Mouse (Mus musculus) liver, embryonic 12.5 days (tissue): Measurements from ENCODE around the gene Ocel1. TPM values are rescaled to one million over a fixed set of nuclear protein-coding genes. Genes with fewer than 3 reads are reported as not detected.

Experiments used
- ATAC-seq: fragments of 200-750 bp; cut with Nextera tagmentation; 2 replicates; pipeline ENCODE4 v1.8.0; 2017; ENCODE audit warnings: moderate number of reproducible peaks, mild to moderate bottlenecking, moderate library complexity
- H3K27ac ChIP-seq: fragments of 300-500 bp; sonication (generic); 2 replicates; pipeline ENCODE4 v1.5.1; 2016; ENCODE audit warnings: mild to moderate bottlenecking
- H3K27me3 ChIP-seq: fragments of 300-500 bp; sonication (generic); replicated peaks from 2 replicates; pipeline ENCODE4 v1.6.1; 2016; ENCODE audit warnings: mild to moderate bottlenecking, moderate library complexity
- H3K36me3 ChIP-seq: fragments of 300-500 bp; sonication (generic); 2 replicates; pipeline ENCODE4 v1.6.1; 2016; ENCODE audit warnings: mild to moderate bottlenecking, moderate library complexity
- H3K4me1 ChIP-seq: fragments of 300-500 bp; sonication (generic); 2 replicates; pipeline ENCODE4 v1.6.1; 2016
- H3K4me2 ChIP-seq: fragments of 300-500 bp; sonication (generic); 2 replicates; pipeline ENCODE4 v1.6.1; 2016; ENCODE audit warnings: mild to moderate bottlenecking, moderate library complexity
- H3K4me3 ChIP-seq: fragments of 300-500 bp; sonication (generic); 2 replicates; pipeline ENCODE4 v1.5.1; 2016; ENCODE audit warnings: mild to moderate bottlenecking, moderate library complexity
- H3K9ac ChIP-seq: fragments of 300-500 bp; sonication (generic); 2 replicates; pipeline ENCODE4 v1.6.1; 2016; ENCODE audit warnings: mild to moderate bottlenecking, moderate library complexity
- H3K9me3 ChIP-seq: fragments of 300-500 bp; sonication (generic); replicated peaks from 2 replicates; pipeline ENCODE4 v1.6.1; 2016; ENCODE audit warnings: mild to moderate bottlenecking, moderate library complexity
- WGBS: fragments of 180-500 bp; shearing (Covaris S2); methylation state at CpG from one replicate; pipeline ENCODE4 v1.1.7; 2016; ENCODE audit not compliant: insufficient replicate concordance; 5-methylcytosine and 5-hydroxymethylcytosine counted together
- polyA plus RNA-seq: library from polyadenylated mRNA; unstranded; fragments of >200 nt; fragmentation: Nextera tagmentation; extraction: Ambion mirVana; gene quantifications from 2 replicates; pipeline ENCODE4 v1.2.1, GENCODE M21; 2016

Gene Ocel1
- polyA plus RNA-seq, 1 experiment from 2014 or later: 6.8 TPM

DNA sequence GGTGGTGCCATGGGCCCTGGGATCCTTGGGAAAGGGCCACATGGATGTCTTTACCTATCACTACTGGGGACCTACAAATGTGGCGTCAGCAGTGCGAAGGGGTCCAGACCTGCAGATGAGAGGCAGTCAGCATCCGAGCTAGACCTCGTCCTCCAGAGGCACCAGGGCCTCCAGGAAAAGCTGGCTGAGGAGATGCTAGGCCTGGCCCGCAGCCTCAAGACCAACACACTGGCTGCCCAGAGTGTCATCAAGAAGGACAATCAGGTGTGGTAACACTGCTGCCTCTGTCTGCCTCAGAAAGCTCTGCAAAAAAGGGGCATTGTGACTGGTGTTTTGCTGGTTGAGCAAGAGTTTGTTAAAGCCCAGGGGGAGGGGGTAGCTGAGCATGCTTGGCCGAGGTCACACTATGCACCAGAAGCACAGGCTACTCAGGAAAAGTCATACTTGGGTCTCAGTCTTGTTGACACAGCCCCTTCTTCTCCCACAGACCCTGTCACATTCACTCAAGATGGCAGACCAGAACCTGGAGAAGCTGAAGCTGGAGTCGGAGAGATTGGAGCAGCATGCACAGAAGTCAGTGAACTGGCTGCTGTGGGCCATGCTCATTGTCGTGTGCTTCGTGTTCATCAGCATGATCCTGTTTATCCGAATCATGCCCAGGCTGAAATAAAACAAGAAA lies 1.9 kb upstream of the Ocel1 start:
- peaks cover 55% of the 10 kb centered on the region for H3K4me1 ChIP-seq
- ATAC-seq: no peak
- no peak overlapping the region for H3K4me3 ChIP-seq
- no peaks in the 10 kb centered on the region for H3K27me3 ChIP-seq
- peak overlapping the region; percentile 94 for H3K4me2 ChIP-seq
- H3K9ac ChIP-seq: peak overlapping the region; percentile 23; the same call in 1 of the 2 replicates
- H3K27ac ChIP-seq: peak overlapping the region; percentile 91
- 86% methylated on average over 10 of the region's 10 CpGs for WGBS
- peaks cover 34% of the 10 kb centered on the region for H3K36me3 ChIP-seq
- H3K9me3 ChIP-seq: no peaks in the 10 kb centered on the region

DNA sequence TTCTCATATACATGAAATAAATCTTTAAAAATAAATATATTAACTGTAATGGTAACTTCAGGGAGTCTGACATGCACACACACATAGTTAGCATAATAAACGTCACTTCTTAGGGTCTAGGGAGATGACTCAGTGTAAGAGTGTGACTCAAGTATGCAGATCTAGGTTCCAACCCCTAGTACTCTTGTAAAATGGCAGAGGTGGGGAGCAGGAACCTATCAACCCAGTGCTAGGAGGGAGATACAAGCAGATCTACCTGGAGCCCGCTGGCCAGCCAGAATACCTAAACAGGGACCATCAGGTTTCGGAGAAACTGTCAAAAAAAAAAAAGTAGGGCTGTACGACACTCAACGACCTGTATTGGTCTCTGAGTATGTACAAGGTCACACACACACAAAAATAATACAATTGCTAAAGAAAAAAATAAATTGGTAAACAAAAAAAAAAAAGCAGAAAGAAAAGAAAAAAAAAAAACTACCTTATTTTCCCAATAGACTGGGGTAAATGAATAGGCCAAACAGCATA lies 325 bp upstream of the Ocel1 start:
- Histone ChIP-seq H3K4me1 (peaks cover 69% of the 10 kb centered on the region), H3K9ac (peak overlapping the region; percentile 77), H3K4me3 (peak overlapping the region; percentile 76), H3K9me3 (no peaks in the 10 kb centered on the region), H3K4me2 (peak overlapping the region; percentile 71), H3K36me3 (peaks cover 50% of the 10 kb centered on the region), H3K27ac (peak overlapping the region; percentile 85), H3K27me3 (peaks cover 2% of the 10 kb centered on the region)
- 5% methylated on average over 5 of the region's 5 CpGs for WGBS
- no peak for ATAC-seq

DNA sequence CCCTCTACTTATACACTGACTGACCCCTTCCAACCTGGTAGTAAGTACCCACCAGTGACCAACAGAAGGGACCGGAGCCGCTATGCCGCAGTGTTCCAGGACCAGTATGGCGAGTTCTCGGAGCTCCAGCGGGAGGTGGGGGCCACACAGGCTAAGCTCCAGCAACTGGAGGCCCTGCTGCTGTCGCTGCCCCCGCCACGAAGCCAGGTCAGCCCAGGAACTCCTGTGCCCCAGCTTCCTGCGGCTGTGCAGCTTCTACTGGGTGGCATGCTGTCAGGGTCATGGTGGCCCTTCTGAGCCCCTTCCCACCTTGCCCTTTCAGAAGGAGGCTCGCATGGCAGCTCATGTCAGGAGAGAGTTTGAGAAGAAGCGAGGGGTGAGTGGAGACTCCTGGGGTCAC lies 1.3 kb downstream of the Ocel1 start:
- H3K9ac ChIP-seq: no peak overlapping the region
- H3K9me3 ChIP-seq: no peaks in the 10 kb centered on the region
- 88% methylated on average over 12 of the region's 12 CpGs for WGBS
- H3K4me3 ChIP-seq: no peak overlapping the region
- H3K27me3 ChIP-seq: peaks cover 19% of the 10 kb centered on the region
- peak overlapping the region; percentile 71; the same call in 1 of the 2 replicates for H3K4me2 ChIP-seq
- peaks cover 54% of the 10 kb centered on the region for H3K36me3 ChIP-seq
- no peak for ATAC-seq
- H3K4me1 ChIP-seq: peaks cover 74% of the 10 kb centered on the region
- H3K27ac ChIP-seq: no peak overlapping the region

DNA sequence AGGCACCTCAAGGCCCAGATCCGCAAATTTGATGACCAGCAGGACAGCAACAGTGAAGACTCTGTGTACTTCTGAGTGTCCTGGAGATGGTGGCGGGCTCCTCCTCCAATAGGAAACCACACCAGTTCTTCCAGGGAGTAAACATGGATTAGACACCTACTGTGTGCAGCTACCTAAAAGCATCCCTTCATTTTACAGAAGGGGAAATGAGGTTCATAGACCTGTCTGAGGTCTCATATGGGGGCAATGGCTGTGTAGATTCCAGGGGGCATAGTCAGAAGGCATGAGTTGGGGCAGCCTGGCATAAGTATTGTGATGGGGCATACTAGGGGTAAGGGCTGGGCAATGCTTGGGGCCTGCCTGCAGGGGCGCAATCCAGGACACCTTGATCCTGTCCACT lies 1.9 kb downstream of the Ocel1 start:
- Histone ChIP-seq H3K9me3 (no peaks in the 10 kb centered on the region), H3K9ac (no peak overlapping the region), H3K27ac (no peak overlapping the region), H3K36me3 (peaks cover 59% of the 10 kb centered on the region), H3K4me1 (peaks cover 72% of the 10 kb centered on the region), H3K4me2 (no peak overlapping the region), H3K27me3 (peaks cover 25% of the 10 kb centered on the region), H3K4me3 (no peak overlapping the region)
- ATAC-seq: no peak
- 83% methylated on average over 3 of the region's 3 CpGs for WGBS

DNA sequence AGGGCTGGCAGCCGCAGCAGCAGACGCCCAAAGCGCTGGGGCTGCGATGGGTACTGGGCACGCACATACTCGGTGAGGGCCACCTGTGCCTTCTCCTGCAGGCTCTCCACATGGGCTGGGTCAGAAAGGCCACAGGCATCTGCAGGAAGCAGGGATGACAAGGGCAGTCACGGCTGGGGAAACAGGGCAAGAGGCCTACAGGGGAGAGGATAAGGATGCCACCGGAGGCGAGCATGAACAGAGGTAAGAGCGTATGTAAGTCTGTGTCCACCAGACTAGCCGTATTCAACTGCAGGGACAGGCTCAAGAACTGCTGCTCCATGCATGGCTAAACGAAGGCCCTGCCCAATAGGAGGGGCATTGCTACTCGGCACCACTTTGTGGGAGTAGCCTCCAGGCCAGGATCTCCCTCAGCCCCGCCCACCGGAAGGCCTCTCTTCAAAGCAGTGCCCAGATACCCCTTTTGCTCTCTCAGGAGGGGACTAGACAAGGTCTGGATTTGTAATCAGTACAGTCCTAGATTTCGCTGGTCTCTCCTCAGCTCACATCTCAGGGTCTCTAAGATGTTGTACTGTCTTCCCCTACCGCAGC lies 3.6 kb downstream of the Ocel1 start:
- 67% methylated on average over 17 of the region's 17 CpGs for WGBS
- Histone ChIP-seq H3K27me3 (peaks cover 42% of the 10 kb centered on the region), H3K4me3 (no peak overlapping the region), H3K36me3 (peaks cover 46% of the 10 kb centered on the region), H3K4me1 (peaks cover 67% of the 10 kb centered on the region), H3K9ac (no peak overlapping the region), H3K27ac (0 out of 2 replicates have a peak overlapping the region, but pooled peaks have one; percentile 9), H3K9me3 (no peaks in the 10 kb centered on the region), H3K4me2 (no peak overlapping the region)
- ATAC-seq: no peak

DNA sequence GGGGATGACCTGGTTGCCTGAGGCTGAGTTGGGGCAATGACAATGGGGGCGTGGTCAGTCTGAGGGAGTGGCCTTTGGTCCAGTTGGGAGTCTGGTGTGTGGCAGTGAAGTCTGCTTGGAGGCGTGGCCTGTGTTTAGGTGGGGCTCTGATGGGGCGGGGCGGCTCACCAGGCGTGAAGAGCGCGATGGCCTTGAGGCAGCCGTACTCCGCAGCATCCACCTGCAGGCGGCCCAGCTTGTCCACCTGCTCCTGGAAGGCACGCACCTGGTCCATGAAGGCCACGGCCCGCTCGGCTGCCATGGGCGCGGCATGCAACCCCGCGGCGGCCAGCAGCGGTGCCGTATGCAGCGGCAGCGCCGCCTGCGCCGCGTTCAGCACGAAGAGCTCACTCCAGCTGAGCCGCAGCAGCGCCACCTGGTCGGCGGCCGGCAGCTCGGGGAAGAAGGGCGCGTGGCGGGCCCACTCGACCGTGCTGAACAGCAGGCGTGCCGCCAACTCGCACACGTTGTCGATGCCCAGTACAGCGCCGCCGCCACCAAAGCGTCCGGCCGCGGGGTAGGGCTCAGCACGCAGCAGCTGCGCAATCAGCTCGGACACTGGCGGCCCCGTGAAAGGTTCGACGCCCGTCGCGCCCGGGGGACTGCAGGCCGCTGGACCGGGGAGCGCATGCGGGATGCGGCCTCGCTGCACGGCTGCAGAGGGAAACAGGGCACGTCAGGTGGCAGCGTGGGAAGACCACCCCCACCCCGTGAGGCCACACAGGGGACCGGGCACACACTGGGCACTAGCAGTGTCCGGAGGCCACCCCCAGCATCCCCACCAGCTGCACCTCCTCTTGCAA lies 4.7 kb downstream of the Ocel1 start:
- H3K36me3 ChIP-seq: peaks cover 43% of the 10 kb centered on the region
- 12% methylated on average over 74 of the region's 74 CpGs for WGBS
- ATAC-seq: 0 out of 2 replicates have a peak, but pooled peaks have one; percentile 22

DNA sequence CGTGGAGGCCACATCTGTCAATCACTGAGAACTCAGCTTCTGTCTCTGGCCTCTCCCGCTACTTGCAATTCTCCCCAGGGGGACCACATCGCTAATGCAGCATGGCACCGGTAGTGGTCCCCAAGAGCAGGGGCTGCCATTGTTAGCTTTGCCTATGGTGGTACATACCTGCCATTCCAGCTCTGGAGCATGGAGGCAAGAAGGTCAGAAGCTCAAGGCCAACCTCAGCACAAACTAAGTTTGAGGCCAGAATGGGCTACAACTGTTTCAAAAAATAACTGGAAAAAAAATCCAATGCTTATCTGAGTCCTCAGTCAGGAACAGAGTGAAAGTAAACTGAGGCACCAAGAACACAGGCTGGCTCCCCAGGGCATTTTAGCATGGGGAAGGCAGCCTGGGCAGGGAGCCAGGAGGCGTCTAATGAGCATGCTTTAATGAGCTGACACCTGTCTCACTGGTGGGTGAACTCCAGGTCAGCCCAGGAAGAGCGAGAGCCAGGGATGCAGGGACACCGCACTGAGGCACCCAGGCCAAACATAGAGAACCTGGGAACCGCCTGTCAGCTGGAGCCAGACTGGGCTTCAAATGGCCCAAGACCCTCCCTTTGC lies 5.4 kb downstream of the Ocel1 start:
- Histone ChIP-seq H3K4me1 (peaks cover 72% of the 10 kb centered on the region), H3K27ac (no peak overlapping the region), H3K9me3 (no peaks in the 10 kb centered on the region), H3K27me3 (peaks cover 60% of the 10 kb centered on the region), H3K36me3 (peaks cover 43% of the 10 kb centered on the region), H3K9ac (peak overlapping the region; percentile 45; the same call in 1 of the 2 replicates), H3K4me2 (peak overlapping the region; percentile 74), H3K4me3 (peak overlapping the region; percentile 44)
- no peak for ATAC-seq
- whole genome bisulfite sequencing: 55% methylated on average over 8 of the region's 8 CpGs

More for the DNA sequence above, 4.7 kb downstream of the Ocel1 start:
- peak overlapping the region; percentile 74 for H3K4me2 ChIP-seq
- H3K4me3 ChIP-seq: peak overlapping the region; percentile 44
- peaks cover 53% of the 10 kb centered on the region for H3K27me3 ChIP-seq
- H3K27ac ChIP-seq: 0 out of 2 replicates have a peak overlapping the region, but pooled peaks have one; percentile 9
- H3K9ac ChIP-seq: peak overlapping the region; percentile 45
- H3K9me3 ChIP-seq: no peaks in the 10 kb centered on the region
- H3K4me1 ChIP-seq: peaks cover 66% of the 10 kb centered on the region

DNA sequence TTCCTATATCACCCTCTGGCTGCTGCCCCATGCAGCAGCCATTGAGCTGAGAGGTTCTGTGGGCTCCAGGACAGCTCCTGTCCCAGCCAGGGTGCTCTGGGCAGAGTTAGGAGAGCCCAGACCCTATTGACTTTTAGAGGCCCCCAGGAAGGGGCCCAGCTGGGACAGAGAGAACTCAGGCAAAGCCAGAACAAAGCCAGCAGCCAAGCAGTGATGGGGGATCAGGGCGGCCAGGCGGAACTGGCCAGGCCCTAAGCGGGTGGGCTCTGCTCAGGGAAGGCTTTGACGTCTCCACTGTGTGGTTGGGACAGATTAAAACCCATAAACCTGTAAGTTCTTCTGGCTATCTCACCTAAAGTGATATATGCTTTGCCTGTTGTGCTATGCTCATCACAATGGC lies 7.9 kb downstream of the Ocel1 start:
- Histone ChIP-seq H3K36me3 (peaks cover 31% of the 10 kb centered on the region), H3K27me3 (peaks cover 77% of the 10 kb centered on the region), H3K4me2 (peak overlapping the region; percentile 95), H3K9me3 (no peaks in the 10 kb centered on the region), H3K4me1 (peaks cover 81% of the 10 kb centered on the region), H3K9ac (no peak overlapping the region), H3K27ac (no peak overlapping the region), H3K4me3 (0 out of 2 replicates have a peak overlapping the region, but pooled peaks have one; percentile 66)
- 60% methylated on average over 4 of the region's 4 CpGs for WGBS
- ATAC-seq: no peak

DNA sequence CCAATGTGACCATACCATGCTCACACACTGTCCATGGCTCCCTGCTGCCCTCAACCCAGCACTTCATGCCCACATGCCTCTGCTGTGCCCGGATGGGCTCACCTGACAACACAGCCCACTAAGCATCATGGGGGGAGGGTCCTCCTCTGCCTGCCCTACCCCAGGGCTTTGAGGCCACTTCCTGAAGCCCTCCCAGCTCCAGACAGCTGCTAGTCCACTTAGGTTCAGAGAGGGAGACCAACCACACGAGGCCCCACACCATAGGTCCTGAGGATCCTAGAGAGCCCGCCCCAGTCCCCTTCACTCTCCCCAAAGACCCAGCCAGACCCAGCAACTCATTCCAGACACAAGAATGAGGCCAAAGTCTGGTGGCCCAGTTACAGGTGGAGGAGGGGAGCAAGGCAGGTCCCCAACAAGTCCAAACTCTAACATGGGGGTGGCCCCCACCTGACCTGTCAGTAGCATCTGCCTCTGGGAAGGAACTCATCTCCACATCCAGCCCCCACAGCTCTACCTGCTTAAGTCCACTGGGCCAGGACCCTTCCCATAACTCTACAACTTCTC lies 8.5 kb downstream of the Ocel1 start:
- peak overlapping the region; percentile 95 for H3K4me2 ChIP-seq
- ATAC-seq: no peak
- H3K9ac ChIP-seq: peak overlapping the region; percentile 74; the same call in 1 of the 2 replicates
- 49% methylated on average over 3 of the region's 3 CpGs for WGBS
- peaks cover 25% of the 10 kb centered on the region for H3K36me3 ChIP-seq
- H3K27me3 ChIP-seq: peaks cover 77% of the 10 kb centered on the region
- peaks cover 79% of the 10 kb centered on the region for H3K4me1 ChIP-seq
- H3K9me3 ChIP-seq: no peaks in the 10 kb centered on the region
- H3K4me3 ChIP-seq: peak overlapping the region; percentile 66
- 0 out of 2 replicates have a peak overlapping the region, but pooled peaks have one; percentile 18 for H3K27ac ChIP-seq

DNA sequence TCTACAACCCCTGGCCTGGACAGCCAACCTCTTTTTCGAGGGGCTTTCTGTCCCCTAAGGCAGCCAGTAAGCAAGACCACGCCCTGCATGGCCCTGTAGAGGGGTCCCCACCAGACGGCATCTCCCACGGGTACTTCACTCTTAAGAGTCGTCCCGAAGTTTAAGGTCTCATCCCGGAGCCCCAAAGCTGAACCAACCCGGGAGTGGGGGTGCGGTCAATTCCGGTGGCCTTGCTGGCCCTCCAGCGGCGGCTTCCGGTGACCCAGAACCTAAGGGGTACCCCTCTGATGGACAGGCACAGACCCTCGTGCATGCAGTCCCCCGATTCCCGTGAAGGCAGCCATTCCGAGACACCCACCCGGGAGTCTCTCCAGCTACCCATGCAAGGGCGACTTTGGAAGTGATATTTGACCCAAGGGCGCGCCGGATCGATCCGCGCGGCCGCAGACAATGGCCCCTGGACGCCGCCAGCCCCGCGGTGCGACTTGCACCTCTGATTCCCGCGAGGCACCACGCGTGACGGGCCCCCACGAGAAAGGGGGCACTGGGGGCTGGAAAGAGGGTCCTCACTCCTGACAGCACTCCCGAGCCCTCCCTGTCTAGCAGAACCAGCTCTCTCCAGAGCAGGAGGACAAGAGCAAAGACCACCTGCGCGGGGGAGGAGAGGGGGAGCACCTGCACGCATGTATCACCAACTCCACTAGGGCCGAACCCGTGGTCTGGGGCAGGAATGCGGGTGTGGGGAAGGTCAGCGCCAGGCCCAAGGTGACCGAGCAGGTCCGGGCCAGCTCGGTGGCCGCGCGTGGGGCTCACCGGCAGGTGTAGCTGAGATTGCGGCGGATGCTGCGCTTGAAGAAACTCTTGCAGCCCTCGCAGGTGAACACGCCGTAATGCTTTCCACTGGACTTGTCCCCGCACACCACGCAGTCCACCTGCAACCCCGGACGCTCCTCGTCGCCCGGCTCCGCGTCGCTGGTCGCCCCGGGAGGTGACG lies 9.4 kb downstream of the Ocel1 start:
- H3K4me3 ChIP-seq: peak overlapping the region; percentile 66
- H3K4me2 ChIP-seq: peak overlapping the region; percentile 95
- 6% methylated on average over 72 of the region's 72 CpGs for WGBS
- H3K27ac ChIP-seq: peak overlapping the region; percentile 73
- H3K36me3 ChIP-seq: peaks cover 16% of the 10 kb centered on the region
- no peak for ATAC-seq
- H3K27me3 ChIP-seq: peaks cover 77% of the 10 kb centered on the region
- peak overlapping the region; percentile 74 for H3K9ac ChIP-seq
- H3K4me1 ChIP-seq: peaks cover 70% of the 10 kb centered on the region
- H3K9me3 ChIP-seq: no peaks in the 10 kb centered on the region
